Mouse (Mus musculus) layer of hippocampus, postnatal 10 days (tissue): ENCODE results near the gene Hax1. TPM values are rescaled to one million over a fixed set of nuclear protein-coding genes. Genes with fewer than 3 reads are reported as not detected.

Experiments
- DNase-seq, 2 experiments: peaks; one replicate each; pipeline ENCODE4 v3.0.0; 2021; ENCODE audit warnings: low spot score in 2 of 2
- microRNA-seq, 2 experiments: library from miRNA; unstranded; fragments of <30 nt; microRNA quantifications; one replicate each; pipeline ENCODE4 v1.2.0; 2021
- total RNA-seq, 2 experiments: library from RNA; stranded (reverse); gene quantifications; 2 replicates each; pipeline ENCODE4 v1.2.3; 2021

Hax1 gene
- total RNA-seq, 2 experiments from 2014 or later = 60.7 to 67.3 TPM

DNA sequence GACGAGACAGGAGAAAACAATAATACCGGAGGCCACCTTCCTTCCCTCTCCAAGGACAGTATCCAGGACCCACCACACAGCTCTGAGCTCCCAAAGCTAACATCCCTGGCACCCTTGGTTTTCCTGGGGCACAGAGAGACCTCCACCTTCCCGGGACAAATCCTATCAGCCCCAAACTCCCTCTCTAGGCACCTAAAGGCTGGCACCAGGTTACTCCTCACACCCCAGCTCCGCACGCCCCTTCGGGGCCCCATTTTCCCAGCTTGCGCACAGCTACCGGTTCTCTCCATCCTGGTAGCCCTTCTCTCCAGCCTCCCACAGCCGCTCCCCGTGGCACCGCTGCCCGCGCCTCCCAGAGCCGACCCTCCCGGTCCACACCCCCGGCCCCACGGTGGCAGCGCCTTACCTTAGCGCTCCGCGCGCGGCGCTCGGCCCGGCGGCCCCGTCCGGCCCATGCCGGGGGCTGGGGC, 35.8 kb downstream of the Hax1 start:
- peak; percentile 51 for DNase-seq

DNA sequence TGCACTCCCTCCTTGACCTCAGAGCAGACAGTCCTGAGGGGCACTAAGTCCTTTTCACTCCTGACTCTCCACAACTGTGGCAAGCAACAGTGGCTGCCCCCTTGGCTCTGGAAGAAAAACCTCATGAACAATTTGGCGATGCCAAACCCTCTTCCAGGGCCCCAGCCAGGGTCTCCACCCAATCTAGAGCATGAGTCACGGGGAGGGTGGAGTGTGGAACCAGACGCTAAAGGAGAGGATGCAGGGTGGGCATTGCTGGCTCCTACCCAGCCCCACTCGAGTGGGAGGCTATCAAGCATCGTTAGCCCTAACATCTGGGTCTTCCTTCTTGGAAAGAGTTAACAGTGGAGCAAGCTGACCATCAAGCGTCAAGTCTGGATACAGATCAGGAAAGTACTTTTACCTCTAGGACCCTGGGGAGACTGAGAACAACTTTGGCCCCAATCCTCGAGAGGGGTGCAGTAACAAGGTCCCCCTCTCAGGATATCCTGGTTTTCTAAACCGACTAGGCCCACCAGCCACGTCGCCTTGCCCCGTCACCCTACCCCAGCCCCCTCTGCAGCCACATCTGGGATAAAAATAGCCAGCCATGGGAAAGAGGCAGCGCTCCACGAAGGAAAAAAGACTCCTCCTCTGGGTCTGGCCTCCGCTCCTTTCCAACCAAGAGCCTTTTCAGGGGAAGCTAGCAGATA, 36.4 kb downstream of the Hax1 start:
- peak in 1 of 2 experiments; percentile 37 for DNase-seq

DNA sequence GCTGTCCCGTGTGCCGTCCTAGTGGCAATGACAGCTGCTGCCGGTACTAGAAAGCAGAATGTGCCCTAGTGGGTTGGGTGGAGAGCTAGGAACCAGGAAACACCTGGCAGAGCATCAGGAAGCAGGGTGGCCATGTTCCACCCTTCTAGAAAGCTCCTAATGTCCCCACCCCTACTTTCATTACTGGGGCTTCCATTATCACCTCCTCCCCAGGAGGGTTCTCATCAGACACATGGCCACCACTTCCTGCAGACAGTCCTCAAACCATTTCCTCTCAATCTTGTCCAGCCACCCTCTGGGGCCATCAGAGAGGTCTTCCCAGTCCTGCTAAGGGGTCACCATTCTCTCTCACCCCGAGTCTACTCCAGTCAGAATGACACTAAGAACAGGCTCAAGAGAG, 37.1 kb downstream of the Hax1 start:
- no peak for DNase-seq

DNA sequence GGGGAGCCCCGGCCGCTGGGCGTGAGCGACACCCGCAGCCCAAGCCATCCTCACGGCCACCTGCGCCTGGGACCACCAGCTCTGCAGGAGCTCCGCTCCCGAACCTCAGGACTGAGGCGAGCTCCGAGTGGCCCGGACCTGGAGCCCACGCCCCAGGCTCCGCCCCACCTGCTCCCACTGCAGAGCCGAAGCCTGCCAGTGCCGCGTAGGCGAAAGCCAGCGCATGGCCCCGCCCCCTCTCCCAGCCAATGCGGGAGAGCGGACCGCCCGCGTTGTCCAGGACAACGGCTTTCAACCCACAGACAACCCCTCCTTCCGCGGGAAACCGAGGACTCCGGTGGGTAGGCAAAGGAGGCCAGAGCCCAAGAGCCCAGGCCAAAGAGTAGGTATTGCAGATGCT, 38.1 kb downstream of the Hax1 start:
- DNase-seq = peak; percentile 91 to 95

GRCm38 (mm10) chr3:89959435-89959834, 39.1 kb downstream of the Hax1 start:
- DNase-seq = peak; percentile 40 to 55

GRCm38 (mm10) chr3:89957880-89958279, 40.7 kb downstream of the Hax1 start:
- DNase-seq = no peak

GRCm38 (mm10) chr3:89956177-89956971, 42.2 kb downstream of the Hax1 start:
- no peak for DNase-seq

- DNase-seq = peak; percentile 79 to 84
Measured at GRCm38 (mm10) chr3:89953420-89953819, 45.2 kb downstream of the Hax1 start.

GRCm38 (mm10) chr3:89948655-89949054, 49.9 kb downstream of the Hax1 start:
- DNase-seq = no peak

DNA sequence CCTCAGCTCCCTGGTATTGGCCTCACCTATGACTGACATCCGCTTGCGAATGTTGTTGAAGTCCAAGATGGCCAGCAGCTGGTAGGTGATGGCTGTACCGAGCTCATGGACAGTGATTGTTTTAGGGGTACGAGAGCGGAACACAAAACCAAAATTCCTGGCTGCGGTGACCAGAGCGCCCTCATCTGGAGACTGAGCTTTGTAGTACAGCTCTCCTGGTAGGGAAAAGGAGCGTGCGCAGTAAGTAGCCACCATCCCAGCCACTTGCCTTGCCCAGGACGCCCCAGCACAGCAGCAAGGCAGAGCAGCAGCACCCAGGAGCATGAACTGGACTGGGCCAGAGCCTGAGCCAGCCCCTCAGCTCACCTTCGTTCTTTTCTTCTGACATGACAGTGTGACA, 50.6 kb downstream of the Hax1 start:
- no peak for DNase-seq

Small RNAs within 50 kb of the gene (microRNA-seq; reads per million reads assigned to microRNA genes)
- gene Mir7669 = 0 to 1.6 reads per million in 2 experiments

Other genes with a start within 250 kb of the Hax1 start
- 10 to 100 TPM; 26.3 to 26.4 TPM for gene Chrnb2, start 234.1 kb downstream of the Hax1 start, total RNA-seq
- gene Ube2q1, start 225.2 kb downstream of the Hax1 start, total RNA-seq = 10 to 100 TPM; 78.9 to 80.0 TPM
- gene She, start 167.4 kb downstream of the Hax1 start, total RNA-seq = 1 to 10 TPM; 4.0 to 4.2 TPM
- 1 to 10 TPM; 4.2 to 4.7 TPM for gene Il6ra, start 85.6 kb downstream of the Hax1 start, total RNA-seq
- 10 to 100 TPM; 79.5 to 90.1 TPM for gene Atp8b2, start 35.3 kb downstream of the Hax1 start, total RNA-seq
- gene 4933434E20Rik, start 52.9 kb upstream of the Hax1 start, total RNA-seq = 10 to 100 TPM; 83.5 to 91.6 TPM
- gene Ubap2l, start 53.8 kb upstream of the Hax1 start, total RNA-seq = 100 to 1,000 TPM; 146 to 188 TPM
- gene Tpm3, start 73.9 kb upstream of the Hax1 start, total RNA-seq = 100 to 1,000 TPM; 245 to 256 TPM
- gene Nup210l, start 105.4 kb upstream of the Hax1 start, total RNA-seq = under 1 TPM; 0.36 to 0.50 TPM
- 100 to 1,000 TPM; 800 to 858 TPM for gene Rps27, start 214.9 kb upstream of the Hax1 start, total RNA-seq
- 10 to 100 TPM; 10.3 to 10.8 TPM for gene Rab13, start 214.9 kb upstream of the Hax1 start, total RNA-seq
- 10 to 100 TPM; 50.2 to 59.4 TPM for gene Jtb, start 232.8 kb upstream of the Hax1 start, total RNA-seq
- not detected for gene Creb3l4, start 244.7 kb upstream of the Hax1 start, total RNA-seq
- gene Slc39a1, start 249.4 kb upstream of the Hax1 start, total RNA-seq = 10 to 100 TPM; 48.6 to 52.3 TPM